Mouse (Mus musculus): Measurements from ENCODE around the gene Gstm4. TPM values are rescaled to one million over a fixed set of nuclear protein-coding genes. Genes with fewer than 3 reads are reported as not detected.

Gene Gstm4
- polyA plus RNA-seq, 1 experiment from 2014 or later: 33.0 TPM

GRCm38 (mm10) chr3:108085281-108085720, 40.6 kb upstream of the Gstm4 start:
- Histone ChIP-seq H3K27ac (peak overlapping the region; percentile 96), H3K4me1 (replicated peaks) (peaks cover 52% of the 10 kb centered on the region), H3K27me3 (replicated peaks) (no peaks in the 10 kb centered on the region), H3K9me3 (no peaks in the 10 kb centered on the region), H3K4me3 (replicated peaks) (peak overlapping the region; percentile 73), H3K9ac (peak overlapping the region; percentile 75), H3K4me2 (replicated peaks) (peak overlapping the region; percentile 97), H3K36me3 (0 out of 2 replicates have a peak, but pooled peaks cover 4% of the 10 kb centered on the region)
- peak; percentile 92 for ATAC-seq
- under 1% methylated on average over 14 of the region's 14 CpGs for WGBS

GRCm38 (mm10) chr3:108084767-108085270, 40.1 kb upstream of the Gstm4 start:
- peak; percentile 4 for ATAC-seq
- H3K4me1 ChIP-seq (replicated peaks): peaks cover 52% of the 10 kb centered on the region
- H3K36me3 ChIP-seq: 0 out of 2 replicates have a peak, but pooled peaks cover 4% of the 10 kb centered on the region
- peak overlapping the region; percentile 96 for H3K27ac ChIP-seq
- no peaks in the 10 kb centered on the region for H3K9me3 ChIP-seq
- H3K9ac ChIP-seq: peak overlapping the region; percentile 75
- H3K4me2 ChIP-seq (replicated peaks): peak overlapping the region; percentile 97
- H3K4me3 ChIP-seq (replicated peaks): peak overlapping the region; percentile 73
- H3K27me3 ChIP-seq (replicated peaks): no peaks in the 10 kb centered on the region
- 11% methylated on average over 13 of the region's 13 CpGs for WGBS

GRCm38 (mm10) chr3:108083904-108084407, 39.3 kb upstream of the Gstm4 start:
- ATAC-seq: no peak
- peaks cover 49% of the 10 kb centered on the region for H3K4me1 ChIP-seq (replicated peaks)
- 71% methylated on average over 4 of the region's 4 CpGs for WGBS
- H3K4me2 ChIP-seq (replicated peaks): peak overlapping the region; percentile 97
- H3K4me3 ChIP-seq (replicated peaks): no peak overlapping the region
- no peaks in the 10 kb centered on the region for H3K9me3 ChIP-seq
- H3K27ac ChIP-seq: no peak overlapping the region
- no peak overlapping the region for H3K9ac ChIP-seq
- H3K36me3 ChIP-seq: peaks cover 8% of the 10 kb centered on the region; the same call in 1 of the 2 replicates
- H3K27me3 ChIP-seq (replicated peaks): no peaks in the 10 kb centered on the region

DNA sequence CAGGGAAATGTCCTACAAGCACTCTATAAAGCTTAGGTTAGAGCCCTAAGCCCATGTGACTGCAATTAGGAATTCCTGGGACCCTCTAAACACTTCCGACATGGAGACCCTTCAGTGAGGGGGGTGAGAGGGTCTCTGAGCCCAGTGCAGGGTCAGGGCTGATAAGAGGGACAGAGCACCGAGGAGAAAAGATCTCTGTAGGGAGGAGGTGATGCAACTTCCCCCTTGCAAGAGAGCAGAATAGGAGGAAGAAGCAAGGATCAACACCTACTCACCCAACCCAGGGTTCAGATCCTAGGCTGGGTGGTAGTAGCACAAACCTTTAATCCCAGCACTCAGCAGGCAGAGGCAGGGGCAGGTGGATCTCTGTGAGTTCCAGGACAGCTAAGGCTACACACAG, 38.5 kb upstream of the Gstm4 start:
- H3K9ac ChIP-seq: 0 out of 2 replicates have a peak overlapping the region, but pooled peaks have one; percentile 17
- H3K4me3 ChIP-seq (replicated peaks): no peak overlapping the region
- H3K36me3 ChIP-seq: peaks cover 14% of the 10 kb centered on the region; the same call in 1 of the 2 replicates
- no peak for ATAC-seq
- H3K4me2 ChIP-seq (replicated peaks): 0 out of 2 replicates have a peak overlapping the region, but pooled peaks have one; percentile 24
- no peaks in the 10 kb centered on the region for H3K27me3 ChIP-seq (replicated peaks)
- WGBS: 41% methylated on average over 2 of the region's 2 CpGs
- no peaks in the 10 kb centered on the region for H3K9me3 ChIP-seq
- peaks cover 47% of the 10 kb centered on the region for H3K4me1 ChIP-seq (replicated peaks)
- H3K27ac ChIP-seq: no peak overlapping the region

- H3K4me1 ChIP-seq (replicated peaks): peaks cover 46% of the 10 kb centered on the region
- peak overlapping the region; percentile 24; the same call in 1 of the 2 replicates for H3K4me2 ChIP-seq (replicated peaks)
- peak overlapping the region; percentile 17; the same call in 1 of the 2 replicates for H3K9ac ChIP-seq
- no peak for ATAC-seq
- H3K9me3 ChIP-seq: no peaks in the 10 kb centered on the region
- WGBS: 61% methylated on average over 1 of the region's 1 CpGs
- no peaks in the 10 kb centered on the region for H3K27me3 ChIP-seq (replicated peaks)
- peaks cover 19% of the 10 kb centered on the region for H3K36me3 ChIP-seq
- H3K27ac ChIP-seq: peak overlapping the region; percentile 32; the same call in 1 of the 2 replicates
- H3K4me3 ChIP-seq (replicated peaks): no peak overlapping the region
Observed at GRCm38 (mm10) chr3:108082251-108082875, 37.7 kb upstream of the Gstm4 start.

DNA sequence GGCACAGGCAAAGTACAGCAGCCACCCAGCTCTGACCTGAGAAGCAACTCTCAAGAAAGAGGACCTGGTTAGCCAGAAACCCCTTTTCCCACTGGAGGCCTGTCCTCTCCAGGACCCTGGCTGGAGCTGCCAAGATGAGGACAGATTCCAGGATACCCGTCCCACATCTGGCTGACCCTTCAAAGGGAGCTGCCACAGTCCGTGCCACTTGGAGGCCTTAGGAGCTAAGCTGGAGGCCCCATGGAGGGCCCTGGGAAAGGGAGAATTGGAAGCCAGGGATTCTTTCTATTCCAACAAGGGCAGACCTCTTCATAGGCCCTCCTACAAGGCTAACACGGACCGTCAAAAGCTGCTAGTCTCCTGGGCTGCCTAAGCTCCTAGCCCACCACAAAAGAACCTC, 37.0 kb upstream of the Gstm4 start:
- H3K36me3 ChIP-seq: peaks cover 24% of the 10 kb centered on the region
- peaks cover 39% of the 10 kb centered on the region for H3K4me1 ChIP-seq (replicated peaks)
- no peaks in the 10 kb centered on the region for H3K27me3 ChIP-seq (replicated peaks)
- no peaks in the 10 kb centered on the region for H3K9me3 ChIP-seq
- no peak overlapping the region for H3K4me3 ChIP-seq (replicated peaks)
- peak overlapping the region; percentile 32; the same call in 1 of the 2 replicates for H3K27ac ChIP-seq
- H3K4me2 ChIP-seq (replicated peaks): 0 out of 2 replicates have a peak overlapping the region, but pooled peaks have one; percentile 24
- H3K9ac ChIP-seq: peak overlapping the region; percentile 17; the same call in 1 of the 2 replicates
- WGBS: 63% methylated on average over 4 of the region's 4 CpGs
- ATAC-seq: no peak

DNA sequence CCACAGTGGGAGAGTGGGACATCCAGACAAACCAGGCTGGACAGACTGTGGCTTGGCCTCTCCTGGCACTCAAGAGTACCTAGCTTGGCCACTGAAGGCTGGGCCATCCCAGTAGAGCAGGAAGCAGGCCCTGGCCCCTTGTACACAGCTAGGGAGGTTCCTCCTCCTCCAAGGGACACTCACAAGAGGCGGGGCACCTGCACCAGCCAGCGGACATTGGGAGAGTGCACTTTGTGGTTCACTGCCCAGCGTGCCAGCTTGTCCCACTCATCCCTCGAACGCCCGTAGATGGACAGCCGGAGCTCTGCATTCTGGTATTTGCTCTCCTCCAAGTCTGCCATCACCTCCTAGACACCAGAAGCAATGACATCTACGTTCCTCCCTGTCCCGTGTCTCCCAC, 32.1 kb upstream of the Gstm4 start:
- no peaks in the 10 kb centered on the region for H3K27me3 ChIP-seq (replicated peaks)
- H3K9ac ChIP-seq: no peak overlapping the region

DNA sequence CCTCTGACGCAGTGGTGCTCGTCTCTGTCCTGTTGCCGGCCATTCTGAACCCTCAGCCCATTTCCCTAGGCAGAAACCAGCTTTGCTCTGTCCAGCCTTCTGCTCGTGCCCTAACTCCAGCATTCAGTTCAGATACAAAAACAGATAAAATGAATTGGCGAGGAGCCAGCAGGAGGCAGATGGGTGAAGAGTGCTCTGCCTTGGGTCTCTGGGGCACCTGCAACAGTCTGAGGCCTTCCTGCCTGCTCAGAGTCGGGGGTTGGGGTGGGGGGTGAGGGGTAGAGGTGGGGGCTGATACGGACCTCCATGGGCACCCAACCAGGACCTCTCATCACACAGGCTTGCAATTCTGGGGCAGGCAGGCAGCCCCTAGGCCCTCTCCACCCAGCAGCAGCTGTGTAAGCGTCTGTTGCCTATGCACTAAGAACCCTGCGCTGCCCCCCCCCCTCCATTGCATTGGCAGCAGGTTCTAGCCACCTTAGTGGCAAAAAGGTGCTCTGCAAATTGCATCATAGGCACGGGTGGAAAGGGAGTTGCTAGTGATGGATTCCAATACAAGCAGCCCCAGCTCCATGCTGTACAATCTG, 28.4 kb upstream of the Gstm4 start:
- Histone ChIP-seq H3K27me3 (replicated peaks) (no peaks in the 10 kb centered on the region), H3K9me3 (no peaks in the 10 kb centered on the region), H3K36me3 (peaks cover 37% of the 10 kb centered on the region), H3K4me1 (replicated peaks) (no peaks in the 10 kb centered on the region), H3K27ac (no peak overlapping the region), H3K9ac (no peak overlapping the region), H3K4me2 (replicated peaks) (no peak overlapping the region), H3K4me3 (replicated peaks) (no peak overlapping the region)
- no peak for ATAC-seq
- 68% methylated on average over 10 of the region's 10 CpGs for WGBS

More for the DNA sequence above, 32.1 kb upstream of the Gstm4 start:
- whole genome bisulfite sequencing: 93% methylated on average over 9 of the region's 9 CpGs
- ATAC-seq: no peak
- no peak overlapping the region for H3K27ac ChIP-seq
- peaks cover 51% of the 10 kb centered on the region for H3K36me3 ChIP-seq
- peaks cover 4% of the 10 kb centered on the region for H3K4me1 ChIP-seq (replicated peaks)
- no peaks in the 10 kb centered on the region for H3K9me3 ChIP-seq
- no peak overlapping the region for H3K4me3 ChIP-seq (replicated peaks)
- no peak overlapping the region for H3K4me2 ChIP-seq (replicated peaks)

DNA sequence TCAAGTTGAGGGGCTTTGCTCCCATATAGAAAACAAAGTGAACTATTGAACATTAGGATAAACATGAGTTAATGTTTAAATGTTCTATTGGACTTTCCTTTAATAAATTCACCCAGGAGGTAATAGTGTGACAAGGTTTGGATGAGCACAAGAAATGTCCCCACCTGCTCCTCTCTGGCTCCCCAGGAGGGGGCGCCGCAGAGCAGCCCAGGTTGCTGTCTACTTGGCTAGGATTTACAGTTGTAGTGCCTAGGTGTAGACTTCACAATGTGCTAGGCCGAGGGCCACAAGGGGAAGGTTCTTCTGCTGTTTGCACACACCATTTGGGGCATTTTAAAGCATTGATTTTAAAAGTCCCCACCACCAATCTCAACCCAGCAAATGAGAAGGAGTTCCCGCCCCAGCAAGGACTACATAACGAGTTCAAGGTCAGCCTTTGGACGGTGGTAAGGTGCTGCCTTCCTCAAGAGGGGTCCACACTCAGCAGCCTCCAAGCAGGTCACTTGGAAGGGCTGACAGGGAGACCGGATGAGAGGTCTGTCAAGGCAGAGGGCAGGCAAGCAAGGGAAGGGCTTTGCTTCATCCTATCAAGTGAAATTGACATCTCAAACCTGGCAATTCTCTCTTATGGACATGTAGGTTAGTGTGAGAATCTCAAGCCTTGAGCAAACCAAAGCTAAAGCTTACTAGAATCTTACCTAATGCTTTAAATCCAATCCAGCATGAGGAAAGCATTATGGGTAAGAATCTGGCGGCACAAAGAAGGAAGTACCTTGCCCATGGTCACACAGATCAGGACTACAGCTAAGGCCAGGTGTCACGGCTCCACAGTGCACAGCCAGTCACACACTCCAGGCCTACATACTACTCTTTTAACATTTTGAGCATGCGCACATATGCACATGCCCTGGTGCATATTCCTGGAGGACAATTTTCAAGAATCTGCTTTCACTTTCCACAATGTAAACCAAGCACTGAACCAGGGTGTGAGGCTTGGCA, 25.9 kb upstream of the Gstm4 start:
- no peak overlapping the region for H3K4me3 ChIP-seq (replicated peaks)
- 0 out of 2 replicates have a peak, but pooled peaks have one; percentile 9 for ATAC-seq
- no peaks in the 10 kb centered on the region for H3K9me3 ChIP-seq
- H3K4me1 ChIP-seq (replicated peaks): no peaks in the 10 kb centered on the region
- WGBS: 64% methylated on average over 10 of the region's 10 CpGs
- no peak overlapping the region for H3K9ac ChIP-seq
- H3K27me3 ChIP-seq (replicated peaks): no peaks in the 10 kb centered on the region
- peak overlapping the region; percentile 85; the same call in 1 of the 2 replicates for H3K27ac ChIP-seq
- peaks cover 16% of the 10 kb centered on the region for H3K36me3 ChIP-seq
- H3K4me2 ChIP-seq (replicated peaks): peak overlapping the region; percentile 26

- peak; percentile 85 for ATAC-seq
- peaks cover 4% of the 10 kb centered on the region for H3K36me3 ChIP-seq
- H3K27me3 ChIP-seq (replicated peaks): no peaks in the 10 kb centered on the region
- H3K4me1 ChIP-seq (replicated peaks): no peaks in the 10 kb centered on the region
- peak overlapping the region; percentile 26 for H3K4me2 ChIP-seq (replicated peaks)
- no peak overlapping the region for H3K9ac ChIP-seq
- H3K27ac ChIP-seq: peak overlapping the region; percentile 85
- 40% methylated on average over 13 of the region's 13 CpGs for WGBS
- H3K4me3 ChIP-seq (replicated peaks): no peak overlapping the region
- H3K9me3 ChIP-seq: no peaks in the 10 kb centered on the region
Observed at GRCm38 (mm10) chr3:108069231-108069870, 24.7 kb upstream of the Gstm4 start.

DNA sequence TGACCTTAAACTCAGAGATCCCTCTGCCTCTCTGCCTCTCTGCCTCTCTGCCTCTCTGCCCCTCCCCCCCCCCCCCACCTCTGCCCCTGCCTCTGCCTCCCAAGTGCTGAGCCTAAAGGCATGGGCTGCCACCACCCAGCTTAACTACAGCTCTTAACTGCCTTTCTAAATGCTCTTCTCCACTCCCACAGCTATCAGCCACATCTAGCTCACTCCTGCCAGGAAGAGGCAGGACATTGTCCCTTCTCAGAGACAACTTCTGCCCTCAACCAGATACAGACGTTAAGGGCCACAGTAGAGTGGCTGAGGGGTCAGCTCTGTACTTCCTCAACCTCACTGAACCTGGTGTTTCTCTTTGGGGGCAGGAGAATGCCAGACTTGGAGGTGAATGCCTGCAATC, 24.1 kb upstream of the Gstm4 start:
- H3K4me2 ChIP-seq (replicated peaks): peak overlapping the region; percentile 26
- ATAC-seq: peak; percentile 23
- no peaks in the 10 kb centered on the region for H3K36me3 ChIP-seq
- H3K9ac ChIP-seq: no peak overlapping the region; the same call in 1 of the 2 replicates
- no peaks in the 10 kb centered on the region for H3K9me3 ChIP-seq
- peak overlapping the region; percentile 85 for H3K27ac ChIP-seq
- H3K4me1 ChIP-seq (replicated peaks): no peaks in the 10 kb centered on the region
- no peak overlapping the region for H3K4me3 ChIP-seq (replicated peaks)
- no peaks in the 10 kb centered on the region for H3K27me3 ChIP-seq (replicated peaks)
- WGBS: 6% methylated on average over 1 of the region's 1 CpGs
